Mouse (Mus musculus): ENCODE results near the gene Ppy. TPM values are rescaled to one million over a fixed set of nuclear protein-coding genes. Genes with fewer than 3 reads are reported as not detected.
A peak's percentile ranks its signal among the peaks of the same experiment; 100 is the strongest.

The Ppy gene
- polyA plus RNA-seq, 1 experiment: not detected

- under 1% methylated on average over 49 of the region's 49 CpGs for WGBS
- Histone ChIP-seq H3K27me3 (ENCODE audit: control insufficient read depth, insufficient read depth, low read length) (no peaks in the 10 kb centered on the region), H3K27ac (ENCODE audit: insufficient read depth, low read length) (peak within 1 kb of the TSS; percentile 53), H3K4me1 (ENCODE audit: control insufficient read depth, insufficient read depth, low read length) (peaks cover 1% of the 10 kb centered on the region), H3K4me3 (replicated peaks; ENCODE audit: insufficient read depth, low read depth, low read length) (peak within 1 kb of the TSS; percentile 92)
- peak; percentile 75 to 76 for DNase-seq
- TF ChIP-seq POLR2A (IDR thresholded peaks at IDR 0.05; ENCODE audit: borderline replicate concordance, insufficient read depth, low read length): peak; percentile 48; the same call in 1 of the 2 replicates
- TF ChIP-seq CTCF (IDR thresholded peaks at IDR 0.05; ENCODE audit: borderline replicate concordance, insufficient read depth, low read depth, low read length): no peak
Measured at GRCm38 (mm10) chr11:102087931-102088898, 12.9 kb downstream of the Ppy start, which contains the start of gene Mpp2. Gene Mpp2 (minus strand): TSS chr11:102088515.

- TF ChIP-seq POLR2A (IDR thresholded peaks at IDR 0.05; ENCODE audit: borderline replicate concordance, insufficient read depth, low read length) (no peak), CTCF (IDR thresholded peaks at IDR 0.05; ENCODE audit: borderline replicate concordance, insufficient read depth, low read depth, low read length) (no peak)
- WGBS: under 1% methylated on average over 39 of the region's 39 CpGs
- Histone ChIP-seq H3K4me1 (ENCODE audit: control insufficient read depth, insufficient read depth, low read length) (peaks cover 8% of the 10 kb centered on the region), H3K27ac (ENCODE audit: insufficient read depth, low read length) (peak overlapping the region; percentile 36; the same call in 1 of the 2 replicates), H3K4me3 (replicated peaks; ENCODE audit: insufficient read depth, low read depth, low read length) (peak overlapping the region; percentile 92), H3K27me3 (ENCODE audit: control insufficient read depth, insufficient read depth, low read length) (no peaks in the 10 kb centered on the region)
- DNase-seq: peak; percentile 73 to 77
Measured at GRCm38 (mm10) chr11:102087081-102087751, 13.9 kb downstream of the Ppy start.

- peak in 1 of 2 experiments; percentile 30 for DNase-seq
- Histone ChIP-seq H3K27me3 (ENCODE audit: control insufficient read depth, insufficient read depth, low read length) (no peaks in the 10 kb centered on the region), H3K27ac (ENCODE audit: insufficient read depth, low read length) (no peak overlapping the region), H3K4me1 (ENCODE audit: control insufficient read depth, insufficient read depth, low read length) (peaks cover 8% of the 10 kb centered on the region), H3K4me3 (replicated peaks; ENCODE audit: insufficient read depth, low read depth, low read length) (no peak overlapping the region)
- WGBS: 9% methylated on average over 3 of the region's 3 CpGs
- TF ChIP-seq CTCF (IDR thresholded peaks at IDR 0.05; ENCODE audit: borderline replicate concordance, insufficient read depth, low read depth, low read length) (no peak), POLR2A (IDR thresholded peaks at IDR 0.05; ENCODE audit: borderline replicate concordance, insufficient read depth, low read length) (no peak)
Measured at GRCm38 (mm10) chr11:102086331-102086730, 14.8 kb downstream of the Ppy start.

GRCm38 (mm10) chr11:102084159-102084558 is 17.0 kb downstream of the Ppy start:
- H3K27ac ChIP-seq (ENCODE audit: insufficient read depth, low read length): no peak overlapping the region
- WGBS: 55% methylated on average over 7 of the region's 7 CpGs
- TF ChIP-seq CTCF (IDR thresholded peaks at IDR 0.05; ENCODE audit: borderline replicate concordance, insufficient read depth, low read depth, low read length) (no peak), POLR2A (IDR thresholded peaks at IDR 0.05; ENCODE audit: borderline replicate concordance, insufficient read depth, low read length) (no peak)
- DNase-seq: no peak
- no peaks in the 10 kb centered on the region for H3K27me3 ChIP-seq (ENCODE audit: control insufficient read depth, insufficient read depth, low read length)
- no peak overlapping the region for H3K4me3 ChIP-seq (replicated peaks; ENCODE audit: insufficient read depth, low read depth, low read length)
- peaks cover 8% of the 10 kb centered on the region for H3K4me1 ChIP-seq (ENCODE audit: control insufficient read depth, insufficient read depth, low read length)

- H3K4me1 ChIP-seq (ENCODE audit: control insufficient read depth, insufficient read depth, low read length): peaks cover 8% of the 10 kb centered on the region
- H3K4me3 ChIP-seq (replicated peaks; ENCODE audit: insufficient read depth, low read depth, low read length): no peak overlapping the region
- DNase-seq: no peak
- H3K27ac ChIP-seq (ENCODE audit: insufficient read depth, low read length): no peak overlapping the region
- TF ChIP-seq POLR2A (IDR thresholded peaks at IDR 0.05; ENCODE audit: borderline replicate concordance, insufficient read depth, low read length) (no peak), CTCF (IDR thresholded peaks at IDR 0.05; ENCODE audit: borderline replicate concordance, insufficient read depth, low read depth, low read length) (no peak)
- WGBS: 50% methylated on average over 4 of the region's 4 CpGs
- H3K27me3 ChIP-seq (ENCODE audit: control insufficient read depth, insufficient read depth, low read length): no peaks in the 10 kb centered on the region
Measured at GRCm38 (mm10) chr11:102083193-102083592, 17.9 kb downstream of the Ppy start.

GRCm38 (mm10) chr11:102082322-102082721 is 18.8 kb downstream of the Ppy start:
- Histone ChIP-seq H3K27ac (ENCODE audit: insufficient read depth, low read length) (no peak overlapping the region), H3K4me3 (replicated peaks; ENCODE audit: insufficient read depth, low read depth, low read length) (peak overlapping the region; percentile 25), H3K27me3 (ENCODE audit: control insufficient read depth, insufficient read depth, low read length) (no peaks in the 10 kb centered on the region), H3K4me1 (ENCODE audit: control insufficient read depth, insufficient read depth, low read length) (peaks cover 8% of the 10 kb centered on the region)
- WGBS: 11% methylated on average over 18 of the region's 18 CpGs
- TF ChIP-seq POLR2A (IDR thresholded peaks at IDR 0.05; ENCODE audit: borderline replicate concordance, insufficient read depth, low read length) (no peak), CTCF (IDR thresholded peaks at IDR 0.05; ENCODE audit: borderline replicate concordance, insufficient read depth, low read depth, low read length) (no peak)
- DNase-seq: peak; percentile 51 to 58

- Histone ChIP-seq H3K27me3 (ENCODE audit: control insufficient read depth, insufficient read depth, low read length) (no peaks in the 10 kb centered on the region), H3K4me1 (ENCODE audit: control insufficient read depth, insufficient read depth, low read length) (no peaks in the 10 kb centered on the region), H3K27ac (ENCODE audit: insufficient read depth, low read length) (no peak overlapping the region), H3K4me3 (replicated peaks; ENCODE audit: insufficient read depth, low read depth, low read length) (no peak overlapping the region)
- 32% methylated on average over 14 of the region's 14 CpGs for WGBS
- no peak for DNase-seq
- TF ChIP-seq CTCF (IDR thresholded peaks at IDR 0.05; ENCODE audit: borderline replicate concordance, insufficient read depth, low read depth, low read length): no peak
- no peak for TF ChIP-seq POLR2A (IDR thresholded peaks at IDR 0.05; ENCODE audit: borderline replicate concordance, insufficient read depth, low read length)
Measured at GRCm38 (mm10) chr11:102073722-102074121, 27.4 kb downstream of the Ppy start.
